Mouse (Mus musculus) limb, embryonic 11.5 days (tissue): ENCODE data around the gene Tle4. TPM values are rescaled to one million over a fixed set of nuclear protein-coding genes. Genes with fewer than 3 reads are reported as not detected.

ENCODE experiments used
- ATAC-seq: fragments of 200-750 bp; cut with Nextera tagmentation; 2 replicates; pipeline ENCODE4 v1.8.0; 2017; ENCODE audit warnings: low read depth; ENCODE audit not compliant: insufficient number of reproducible peaks, low FRiP score, low TSS enrichment
- DNase-seq: peaks from one replicate; pipeline ENCODE4 v3.0.0-alpha.2; 2015; ENCODE audit warnings: low spot score
- H3K27ac ChIP-seq: fragments of 300-500 bp; sonication (generic); replicated peaks from 2 replicates; pipeline ENCODE4 v1.5.1; 2014; ENCODE audit warnings: low read depth, mild to moderate bottlenecking, low read length
- H3K27me3 ChIP-seq: fragments of 300-500 bp; sonication (generic); 2 replicates; pipeline ENCODE4 v1.6.1; 2014; ENCODE audit warnings: mild to moderate bottlenecking, low read length, mixed read lengths; ENCODE audit not compliant: control insufficient read depth, insufficient read depth
- H3K36me3 ChIP-seq: fragments of 300-500 bp; sonication (generic); 2 replicates; pipeline ENCODE4 v1.6.1; 2014; ENCODE audit warnings: mild to moderate bottlenecking, low read length, moderate library complexity, mixed read lengths; ENCODE audit not compliant: control insufficient read depth, insufficient read depth
- H3K4me1 ChIP-seq: fragments of 300-500 bp; sonication (generic); 2 replicates; pipeline ENCODE4 v1.6.1; 2014; ENCODE audit warnings: low read length, mixed read lengths; ENCODE audit not compliant: control insufficient read depth, insufficient read depth
- H3K4me2 ChIP-seq: fragments of 300-500 bp; sonication (generic); 2 replicates; pipeline ENCODE4 v1.6.1; 2014; ENCODE audit warnings: low read depth, mild to moderate bottlenecking, moderate library complexity; ENCODE audit not compliant: severe bottlenecking
- H3K4me3 ChIP-seq: fragments of 300-500 bp; sonication (generic); 2 replicates; pipeline ENCODE4 v1.5.1; 2014; ENCODE audit warnings: low read depth, low read length
- H3K9ac ChIP-seq: fragments of 300-500 bp; sonication (generic); 2 replicates; pipeline ENCODE4 v1.6.1; 2014; ENCODE audit warnings: mild to moderate bottlenecking, low read length
- H3K9me3 ChIP-seq: fragments of 300-500 bp; sonication (generic); 2 replicates; pipeline ENCODE4 v1.6.1; 2016; ENCODE audit warnings: low read length; ENCODE audit not compliant: control insufficient read depth
- WGBS: fragments of 180-500 bp; shearing (Covaris S2); extraction: QIAGEN DNeasy Blood & Tissue Kit; methylation state at CpG from one replicate; pipeline ENCODE4 v1.1.7; 2014; 5-methylcytosine and 5-hydroxymethylcytosine counted together
- polyA plus RNA-seq: library from polyadenylated mRNA; unstranded; fragments of >200 nt; fragmentation: Nextera tagmentation; extraction: Ambion mirVana; gene quantifications from 2 replicates; pipeline ENCODE4 v1.2.1, GENCODE M21; 2014

The Tle4 gene
- polyA plus RNA-seq, 1 experiment from 2014 or later: 29.0 TPM

- Histone ChIP-seq H3K9ac (no peak overlapping the region), H3K27ac (no peak overlapping the region), H3K27me3 (no peaks in the 10 kb centered on the region), H3K4me1 (peaks cover 9% of the 10 kb centered on the region), H3K4me3 (no peak overlapping the region), H3K9me3 (no peaks in the 10 kb centered on the region), H3K4me2 (no peak overlapping the region), H3K36me3 (no peaks in the 10 kb centered on the region)
- 90% methylated on average over 4 of the region's 4 CpGs for whole genome bisulfite sequencing
- ATAC-seq (no peak), DNase-seq (no peak)
Observed at GRCm38 (mm10) chr19:14563273-14563959, 34.4 kb downstream of the Tle4 start.

GRCm38 (mm10) chr19:14547871-14548270, 50.0 kb downstream of the Tle4 start:
- ATAC-seq (no peak), DNase-seq (no peak)
- Histone ChIP-seq H3K36me3 (no peaks in the 10 kb centered on the region), H3K27ac (no peak overlapping the region), H3K9me3 (no peaks in the 10 kb centered on the region), H3K4me2 (no peak overlapping the region), H3K9ac (no peak overlapping the region), H3K4me1 (no peaks in the 10 kb centered on the region), H3K4me3 (no peak overlapping the region), H3K27me3 (no peaks in the 10 kb centered on the region)
- WGBS: 84% methylated on average over 3 of the region's 3 CpGs

- no peaks in the 10 kb centered on the region for H3K27me3 ChIP-seq
- no peak overlapping the region for H3K4me2 ChIP-seq
- DNase-seq: no peak
- no peak overlapping the region for H3K27ac ChIP-seq
- 95% methylated on average over 8 of the region's 8 CpGs for WGBS
- H3K9me3 ChIP-seq: no peaks in the 10 kb centered on the region
- H3K9ac ChIP-seq: no peak overlapping the region
- H3K36me3 ChIP-seq: no peaks in the 10 kb centered on the region
- H3K4me3 ChIP-seq: no peak overlapping the region
- H3K4me1 ChIP-seq: no peaks in the 10 kb centered on the region
- ATAC-seq: no peak
Observed at GRCm38 (mm10) chr19:14547133-14547842, 50.6 kb downstream of the Tle4 start.

- no peaks in the 10 kb centered on the region for H3K27me3 ChIP-seq
- no peak overlapping the region for H3K27ac ChIP-seq
- no peak for ATAC-seq
- no peaks in the 10 kb centered on the region for H3K4me1 ChIP-seq
- H3K9me3 ChIP-seq: no peaks in the 10 kb centered on the region
- H3K4me3 ChIP-seq: no peak overlapping the region
- H3K36me3 ChIP-seq: no peaks in the 10 kb centered on the region
- H3K4me2 ChIP-seq: no peak overlapping the region
- no peak overlapping the region for H3K9ac ChIP-seq
- 88% methylated on average over 1 of the region's 1 CpGs for WGBS
- no peak for DNase-seq
Observed at GRCm38 (mm10) chr19:14545485-14545884, 52.4 kb downstream of the Tle4 start.

- ATAC-seq (no peak), DNase-seq (no peak)
- WGBS: 89% methylated on average over 1 of the region's 1 CpGs
- no peaks in the 10 kb centered on the region for H3K36me3 ChIP-seq
- H3K4me1 ChIP-seq: no peaks in the 10 kb centered on the region
- H3K4me3 ChIP-seq: no peak overlapping the region
- no peaks in the 10 kb centered on the region for H3K9me3 ChIP-seq
- no peak overlapping the region for H3K27ac ChIP-seq
- no peaks in the 10 kb centered on the region for H3K27me3 ChIP-seq
- no peak overlapping the region for H3K9ac ChIP-seq
- no peak overlapping the region for H3K4me2 ChIP-seq
Observed at GRCm38 (mm10) chr19:14543305-14543704, 54.5 kb downstream of the Tle4 start.

- no peak for DNase-seq
- WGBS: 59% methylated on average over 3 of the region's 3 CpGs
- Histone ChIP-seq H3K27ac (no peak overlapping the region), H3K4me3 (no peak overlapping the region), H3K4me1 (no peaks in the 10 kb centered on the region), H3K36me3 (no peaks in the 10 kb centered on the region), H3K9ac (no peak overlapping the region), H3K9me3 (no peaks in the 10 kb centered on the region), H3K27me3 (no peaks in the 10 kb centered on the region), H3K4me2 (no peak overlapping the region)
- ATAC-seq: no peak
Observed at GRCm38 (mm10) chr19:14540678-14541077, 57.2 kb downstream of the Tle4 start.

- no peak overlapping the region for H3K4me3 ChIP-seq
- H3K4me2 ChIP-seq: no peak overlapping the region
Observed at GRCm38 (mm10) chr19:14536676-14537075, 61.2 kb downstream of the Tle4 start.

GRCm38 (mm10) chr19:14534447-14534846, 63.4 kb downstream of the Tle4 start:
- Histone ChIP-seq H3K27ac (no peak overlapping the region), H3K4me2 (no peak overlapping the region), H3K4me1 (no peaks in the 10 kb centered on the region), H3K9me3 (no peaks in the 10 kb centered on the region), H3K27me3 (no peaks in the 10 kb centered on the region), H3K36me3 (no peaks in the 10 kb centered on the region; the same call in 1 of the 2 replicates), H3K4me3 (no peak overlapping the region), H3K9ac (no peak overlapping the region)
- DNase-seq (no peak), ATAC-seq (no peak)

More at GRCm38 (mm10) chr19:14536676-14537075, 61.2 kb downstream of the Tle4 start:
- ATAC-seq (no peak), DNase-seq (no peak)
- H3K4me1 ChIP-seq: no peaks in the 10 kb centered on the region
- no peaks in the 10 kb centered on the region for H3K27me3 ChIP-seq
- 91% methylated on average over 2 of the region's 2 CpGs for WGBS
- H3K9me3 ChIP-seq: no peaks in the 10 kb centered on the region
- H3K9ac ChIP-seq: no peak overlapping the region
- H3K36me3 ChIP-seq: no peaks in the 10 kb centered on the region; the same call in 1 of the 2 replicates
- no peak overlapping the region for H3K27ac ChIP-seq
